Mouse (Mus musculus) bone marrow, adult 2 months (tissue): ENCODE measurements around the gene Slc51a.

Experiments
- CTCF ChIP-seq: fragments of 200-500 bp; IDR thresholded peaks from 2 replicates; pipeline ENCODE4 v1.5.1; 2011; ENCODE audit warnings: low read length, control low read depth; ENCODE audit not compliant: control insufficient read depth, insufficient read depth
- POLR2A ChIP-seq: fragments of 200-500 bp; IDR thresholded peaks from 2 replicates; pipeline ENCODE4 v1.6.1; 2011; ENCODE audit warnings: low read depth, mild to moderate bottlenecking, control low read depth, low read length, borderline replicate concordance; ENCODE audit not compliant: control insufficient read depth

DNA sequence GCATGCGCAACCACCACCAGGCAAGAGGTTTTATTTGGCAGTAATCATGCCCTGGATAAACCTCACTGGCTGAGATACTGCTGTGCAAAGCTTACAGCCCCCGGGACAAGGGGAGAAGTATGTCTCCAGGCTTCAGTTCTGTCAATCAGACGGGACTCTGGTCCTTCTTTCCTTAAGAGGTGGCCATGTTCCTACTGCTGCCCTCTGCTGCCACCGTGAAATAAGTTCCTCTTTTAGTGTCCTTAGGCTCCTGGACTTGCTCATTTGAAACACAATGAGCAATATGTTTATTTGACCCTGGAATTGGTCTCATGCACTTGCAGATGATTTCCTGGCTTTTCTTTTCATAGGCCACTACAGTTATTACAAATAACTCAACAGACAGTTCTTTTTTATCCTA, 27.2 kb downstream of the Slc51a start:
- TF ChIP-seq CTCF (no peak), POLR2A (no peak)
